Mouse (Mus musculus) lung, postnatal 0 days (tissue): ENCODE data around the gene Creb3l2. TPM values are rescaled to one million over a fixed set of nuclear protein-coding genes. Genes with fewer than 3 reads are reported as not detected.
A peak's percentile ranks its signal among the peaks of the same experiment; 100 is the strongest.

Experiments used
- ATAC-seq: fragments of 200-750 bp; cut with Nextera tagmentation; 2 replicates; pipeline ENCODE4 v1.8.0; 2017; ENCODE audit warnings: moderate library complexity
- DNase-seq: peaks from one replicate; pipeline ENCODE4 v3.0.0-alpha.2; 2016; ENCODE audit warnings: low spot score
- H3K27ac ChIP-seq: fragments of 300-500 bp; sonication (generic); 2 replicates; pipeline ENCODE4 v1.5.1; 2014; ENCODE audit warnings: antibody characterized with exemption, mild to moderate bottlenecking, low read length, mixed read lengths
- H3K27me3 ChIP-seq: fragments of 300-500 bp; sonication (generic); replicated peaks from 2 replicates; pipeline ENCODE4 v1.6.1; 2014; ENCODE audit warnings: low read length, mixed read lengths; ENCODE audit not compliant: insufficient read depth
- H3K36me3 ChIP-seq: fragments of 300-500 bp; sonication (generic); 2 replicates; pipeline ENCODE4 v1.6.1; 2014; ENCODE audit warnings: low read length, mixed read lengths; ENCODE audit not compliant: insufficient read depth
- H3K4me1 ChIP-seq: fragments of 300-500 bp; sonication (generic); 2 replicates; pipeline ENCODE4 v1.6.1; 2014; ENCODE audit warnings: antibody characterized with exemption, low read depth, low read length, mixed read lengths; ENCODE audit not compliant: insufficient read depth
- H3K4me2 ChIP-seq: fragments of 300-500 bp; sonication (generic); replicated peaks from 2 replicates; pipeline ENCODE4 v1.6.1; 2014; ENCODE audit warnings: low read depth, mild to moderate bottlenecking, low read length, moderate library complexity, mixed read lengths
- H3K4me3 ChIP-seq: fragments of 300-500 bp; sonication (generic); 2 replicates; pipeline ENCODE4 v1.5.1; 2014; ENCODE audit warnings: low read depth, low read length
- H3K9ac ChIP-seq: fragments of 300-500 bp; sonication (generic); replicated peaks from 2 replicates; pipeline ENCODE4 v1.6.1; 2014; ENCODE audit warnings: low read depth, mild to moderate bottlenecking
- H3K9me3 ChIP-seq: fragments of 300-500 bp; sonication (generic); 2 replicates; pipeline ENCODE4 v1.6.1; 2016; ENCODE audit warnings: low read length, mixed read lengths
- CTCF ChIP-seq: IDR thresholded peaks from 2 replicates; pipeline ENCODE4 v1.5.1; 2016; ENCODE audit warnings: antibody characterized with exemption, mild to moderate bottlenecking
- EP300 ChIP-seq: IDR thresholded peaks from 2 replicates; pipeline ENCODE4 v1.6.1; 2016; ENCODE audit warnings: antibody characterized with exemption, mild to moderate bottlenecking, control low read depth
- WGBS: fragments of 180-500 bp; shearing (Covaris S2); extraction: QIAGEN DNeasy Blood & Tissue Kit; methylation state at CpG from one replicate; pipeline ENCODE4 v1.1.7; 2014; 5-methylcytosine and 5-hydroxymethylcytosine counted together
- polyA plus RNA-seq: library from polyadenylated mRNA; unstranded; fragments of >200 nt; fragmentation: Nextera tagmentation; extraction: Ambion mirVana; gene quantifications from 2 replicates; pipeline ENCODE4 v1.2.1, GENCODE M21; 2015

Gene Creb3l2
- polyA plus RNA-seq, 1 experiment from 2014 or later: 23.8 TPM

DNA sequence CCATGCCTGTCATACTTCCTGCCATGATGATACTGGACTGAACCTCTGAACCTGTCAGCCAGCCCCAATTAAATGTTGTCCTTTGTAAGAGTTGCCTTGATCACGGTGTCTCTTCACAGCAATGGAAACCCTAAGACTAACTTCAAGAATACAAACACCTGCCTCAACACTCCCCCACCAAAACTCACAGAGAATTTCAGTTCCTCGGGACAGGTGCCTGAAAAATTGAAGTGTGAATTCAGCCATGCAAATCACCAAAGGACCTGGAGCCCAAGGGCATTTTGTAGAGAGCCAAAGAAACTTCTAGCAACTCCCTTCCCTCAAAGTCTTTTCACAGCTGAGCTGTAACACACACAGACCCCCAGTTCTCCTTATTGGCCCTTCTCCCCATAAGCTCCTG is 15.3 kb downstream of the Creb3l2 start:
- 77% methylated on average over 2 of the region's 2 CpGs for WGBS
- DNase-seq (no peak), ATAC-seq (no peak)
- no peak overlapping the region for H3K4me3 ChIP-seq
- no peak overlapping the region for H3K9ac ChIP-seq
- no peaks in the 10 kb centered on the region for H3K27me3 ChIP-seq
- TF ChIP-seq CTCF: no peak
- no peak for TF ChIP-seq EP300
- H3K9me3 ChIP-seq: no peaks in the 10 kb centered on the region
- no peaks in the 10 kb centered on the region for H3K36me3 ChIP-seq
- H3K4me2 ChIP-seq: no peak overlapping the region
- no peak overlapping the region for H3K27ac ChIP-seq
- H3K4me1 ChIP-seq: peaks cover 54% of the 10 kb centered on the region

DNA sequence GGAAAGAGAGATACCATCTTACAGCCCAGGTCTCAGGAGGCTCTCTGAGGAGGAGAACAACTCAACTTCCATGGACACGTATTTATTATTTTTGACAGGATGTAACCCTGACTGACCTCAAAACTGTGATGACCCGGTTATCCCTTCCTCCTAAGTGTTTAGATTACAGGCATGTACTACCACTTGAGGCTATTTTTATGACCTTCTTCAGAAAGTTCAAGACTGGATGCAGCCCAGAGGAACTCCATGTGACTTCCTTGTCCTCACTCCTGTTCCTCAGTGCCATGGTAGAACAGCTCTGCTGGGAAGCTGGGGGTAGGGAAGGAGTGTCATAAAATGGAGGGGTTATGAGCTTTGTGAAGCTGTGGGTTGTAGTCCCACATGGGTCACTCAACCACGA is 16.1 kb downstream of the Creb3l2 start:
- DNase-seq (no peak), ATAC-seq (no peak)
- Histone ChIP-seq H3K9me3 (no peaks in the 10 kb centered on the region), H3K4me1 (peaks cover 48% of the 10 kb centered on the region), H3K9ac (no peak overlapping the region), H3K27ac (peak overlapping the region; percentile 16; the same call in 1 of the 2 replicates), H3K36me3 (no peaks in the 10 kb centered on the region), H3K4me3 (no peak overlapping the region), H3K4me2 (no peak overlapping the region), H3K27me3 (no peaks in the 10 kb centered on the region)
- WGBS: 34% methylated on average over 3 of the region's 3 CpGs
- TF ChIP-seq CTCF (no peak), EP300 (0 out of 2 replicates have a peak, but pooled peaks have one; percentile 11)

DNA sequence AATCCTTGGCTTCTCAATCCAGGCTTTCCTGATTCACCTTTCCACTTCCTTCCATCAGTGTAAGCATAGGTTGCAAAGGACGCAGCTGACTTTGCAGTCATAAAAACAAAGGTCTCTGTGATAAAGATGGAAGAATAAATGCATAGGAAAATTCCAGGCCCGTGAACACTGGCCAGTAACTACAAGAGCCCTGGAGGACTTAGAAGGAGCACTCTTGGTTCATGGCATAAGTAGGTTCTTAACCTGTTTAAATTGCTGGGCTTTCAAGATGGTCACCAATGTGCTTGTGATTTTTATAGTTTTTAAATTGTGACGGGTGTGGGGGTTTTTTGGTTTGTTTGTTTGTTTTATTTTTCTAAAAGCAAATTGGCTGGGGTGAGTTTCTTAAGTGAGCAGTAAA is 16.9 kb downstream of the Creb3l2 start:
- peak; percentile 61 for DNase-seq
- Histone ChIP-seq H3K4me2 (no peak overlapping the region), H3K4me1 (peaks cover 40% of the 10 kb centered on the region), H3K27me3 (no peaks in the 10 kb centered on the region), H3K9ac (no peak overlapping the region), H3K27ac (peak overlapping the region; percentile 84), H3K36me3 (no peaks in the 10 kb centered on the region), H3K9me3 (no peaks in the 10 kb centered on the region), H3K4me3 (no peak overlapping the region)
- no peak for ATAC-seq
- 47% methylated on average over 3 of the region's 3 CpGs for WGBS
- TF ChIP-seq EP300 (peak; percentile 60), CTCF (no peak)

DNA sequence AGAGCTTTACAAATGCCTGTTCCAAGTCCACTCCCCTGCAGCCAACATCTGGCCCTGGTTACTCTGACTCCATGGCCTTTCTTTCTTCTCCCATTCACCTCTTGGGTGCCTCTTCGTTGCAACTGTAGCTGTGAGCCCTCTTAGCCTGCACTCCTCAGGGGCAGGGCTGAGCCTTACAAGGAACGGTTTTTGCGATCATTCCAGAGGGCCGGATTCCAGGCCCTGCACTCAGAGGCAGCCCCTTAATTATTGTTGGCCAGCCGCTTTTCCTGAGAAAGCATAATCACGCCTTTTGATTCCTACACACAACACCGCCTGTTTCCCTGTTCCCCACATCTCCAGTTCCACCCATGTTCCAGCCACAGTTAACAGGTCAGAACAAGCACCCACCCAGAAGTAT is 17.6 kb downstream of the Creb3l2 start:
- Histone ChIP-seq H3K27ac (peak overlapping the region; percentile 84), H3K4me2 (peak overlapping the region; percentile 32), H3K36me3 (no peaks in the 10 kb centered on the region), H3K9ac (no peak overlapping the region), H3K4me3 (no peak overlapping the region), H3K9me3 (no peaks in the 10 kb centered on the region), H3K27me3 (no peaks in the 10 kb centered on the region), H3K4me1 (peaks cover 39% of the 10 kb centered on the region)
- ATAC-seq (peak; percentile 20; the same call in 1 of the 2 replicates), DNase-seq (peak; percentile 52)
- 16% methylated on average over 7 of the region's 7 CpGs for WGBS
- TF ChIP-seq EP300: no peak
- 0 out of 2 replicates have a peak, but pooled peaks have one; percentile 11 for TF ChIP-seq CTCF

DNA sequence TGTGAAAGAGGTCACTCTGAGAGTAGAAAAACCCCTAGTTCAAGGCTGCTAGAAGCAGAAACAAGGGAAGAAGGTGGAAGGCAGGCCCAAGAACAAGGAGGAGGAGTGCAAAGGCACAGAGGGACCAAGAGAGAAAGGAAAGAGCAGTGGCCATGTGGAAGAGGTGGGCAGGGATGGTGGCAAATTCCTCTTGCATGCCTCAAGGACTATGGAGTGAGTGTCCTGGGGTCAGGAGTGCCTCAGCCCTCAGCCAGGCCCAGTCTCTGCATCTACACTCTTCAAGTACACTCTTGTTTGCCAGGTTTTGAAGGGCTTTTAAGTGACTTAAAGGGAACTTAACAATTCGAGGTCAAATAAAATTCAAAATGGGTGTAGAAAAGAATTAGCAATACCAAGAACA is 18.6 kb downstream of the Creb3l2 start:
- no peak overlapping the region for H3K9ac ChIP-seq
- DNase-seq (peak; percentile 89), ATAC-seq (peak; percentile 92)
- 62% methylated on average over 1 of the region's 1 CpGs for WGBS
- peaks cover 47% of the 10 kb centered on the region for H3K4me1 ChIP-seq
- H3K36me3 ChIP-seq: no peaks in the 10 kb centered on the region
- H3K27me3 ChIP-seq: no peaks in the 10 kb centered on the region
- H3K27ac ChIP-seq: peak overlapping the region; percentile 84
- no peaks in the 10 kb centered on the region for H3K9me3 ChIP-seq
- TF ChIP-seq EP300: peak; percentile 94
- TF ChIP-seq CTCF: no peak
- H3K4me2 ChIP-seq: peak overlapping the region; percentile 32; the same call in 1 of the 2 replicates
- H3K4me3 ChIP-seq: no peak overlapping the region

DNA sequence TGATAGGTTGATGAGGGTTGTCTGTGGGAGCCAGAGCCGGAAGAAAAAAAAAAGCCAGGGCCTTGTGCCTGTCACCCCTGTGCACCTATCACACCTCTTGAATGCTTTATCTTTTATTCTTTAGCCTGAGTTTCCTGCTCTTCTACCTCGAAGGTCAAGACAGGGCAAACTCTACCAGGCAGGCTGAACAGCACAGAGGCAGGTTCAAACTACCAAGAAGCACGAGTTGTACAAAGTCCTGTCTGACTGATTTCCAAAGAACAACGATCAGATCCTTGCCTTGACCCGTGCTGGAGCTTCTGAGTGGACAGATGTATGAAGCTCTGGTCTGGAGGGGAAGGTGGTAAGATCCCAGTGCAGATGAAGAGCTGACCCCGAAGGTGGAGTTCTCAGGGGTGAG is 20.8 kb downstream of the Creb3l2 start:
- Histone ChIP-seq H3K27ac (peak overlapping the region; percentile 84; the same call in 1 of the 2 replicates), H3K27me3 (no peaks in the 10 kb centered on the region), H3K4me3 (no peak overlapping the region), H3K9me3 (no peaks in the 10 kb centered on the region), H3K36me3 (no peaks in the 10 kb centered on the region), H3K9ac (no peak overlapping the region), H3K4me2 (no peak overlapping the region), H3K4me1 (peaks cover 38% of the 10 kb centered on the region)
- TF ChIP-seq EP300 (no peak), CTCF (no peak)
- DNase-seq (no peak), ATAC-seq (no peak)
- 54% methylated on average over 6 of the region's 6 CpGs for WGBS

DNA sequence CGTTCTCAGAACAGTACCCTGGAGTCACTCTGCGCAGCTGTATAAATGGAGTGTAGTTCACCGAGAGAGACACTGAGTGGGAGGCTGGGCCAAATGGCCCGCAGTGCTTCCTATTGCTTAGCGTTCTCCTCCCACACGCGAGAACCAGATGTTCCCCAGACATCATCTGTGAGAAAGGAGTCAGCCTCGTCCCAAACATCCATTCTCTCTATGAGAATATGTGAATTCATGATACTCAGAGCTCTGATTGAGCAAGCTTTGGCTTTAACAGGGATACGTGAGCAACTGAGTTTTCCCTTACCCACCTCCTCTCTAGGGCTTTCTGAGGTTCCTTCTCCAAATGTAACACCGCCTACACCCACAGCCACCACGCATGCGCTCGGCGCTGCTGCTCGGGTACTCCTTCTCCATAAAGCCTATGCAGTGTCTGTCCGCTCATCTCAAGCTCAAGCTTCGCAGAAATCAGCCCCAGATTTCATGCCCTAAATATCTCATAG is 22.5 kb downstream of the Creb3l2 start:
- no peaks in the 10 kb centered on the region for H3K36me3 ChIP-seq
- no peaks in the 10 kb centered on the region for H3K9me3 ChIP-seq
- 55% methylated on average over 17 of the region's 17 CpGs for WGBS
- no peak for ATAC-seq
- peaks cover 23% of the 10 kb centered on the region for H3K4me1 ChIP-seq
- DNase-seq: peak; percentile 41
- no peak overlapping the region for H3K4me2 ChIP-seq
- H3K4me3 ChIP-seq: no peak overlapping the region
- no peaks in the 10 kb centered on the region for H3K27me3 ChIP-seq
- H3K27ac ChIP-seq: peak overlapping the region; percentile 59; the same call in 1 of the 2 replicates
- 0 out of 2 replicates have a peak overlapping the region, but pooled peaks have one; percentile 29 for H3K9ac ChIP-seq
- TF ChIP-seq EP300: no peak
- TF ChIP-seq CTCF: no peak; the same call in 1 of the 2 replicates
